Mouse (Mus musculus): ENCODE data around the gene Krtap28-10.

DNA sequence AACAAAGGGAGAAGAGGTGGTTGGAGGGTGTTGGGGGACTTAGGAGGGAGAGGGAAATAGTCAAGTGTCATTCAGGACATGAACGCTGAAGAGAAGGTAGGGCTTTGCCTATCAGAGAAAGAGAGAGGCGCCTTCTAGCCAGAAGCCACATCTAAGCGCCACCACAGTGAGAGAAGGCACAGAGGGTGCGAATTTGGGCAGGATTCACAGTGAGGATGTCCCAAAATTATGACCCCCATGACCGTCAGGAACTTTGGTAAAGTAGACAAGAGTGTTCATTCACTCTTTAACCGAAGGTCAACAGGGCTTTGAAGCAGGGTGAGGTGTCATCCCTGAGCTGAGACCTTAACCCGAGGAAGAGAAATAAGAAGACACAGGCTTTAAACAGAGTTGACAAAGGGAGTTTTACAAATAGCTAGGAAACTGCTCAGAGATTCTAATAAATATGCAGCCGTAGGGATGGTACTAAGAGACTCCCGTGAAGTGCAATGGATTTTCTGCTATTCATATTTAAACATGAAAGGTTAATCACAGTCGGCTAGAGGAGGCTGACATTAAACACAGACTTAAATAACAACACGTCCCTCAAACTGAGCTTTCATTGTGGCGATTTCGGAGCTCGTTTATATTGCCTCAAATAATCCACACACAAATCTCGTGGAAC is 33.4 kb upstream of the Krtap28-10 start:
- TF ChIP-seq POLR2A (IDR thresholded peaks at IDR 0.05; ENCODE audit: low read depth, low read length) (no peak), CTCF (IDR thresholded peaks at IDR 0.05; ENCODE audit: extremely low read depth, insufficient read depth, insufficient read length, insufficient replicate concordance) (no peak)
